Mouse (Mus musculus): ENCODE data around the gene Dhcr24. TPM values are rescaled to one million over a fixed set of nuclear protein-coding genes. Genes with fewer than 3 reads are reported as not detected.

The Dhcr24 gene
- polyA plus RNA-seq, 1 experiment: 205 TPM

- peak overlapping the region; percentile 92 for H3K27ac ChIP-seq (ENCODE audit: insufficient read depth, low read depth, low read length)
- WGBS: 4% methylated on average over 20 of the region's 20 CpGs
- H3K27me3 ChIP-seq (ENCODE audit: control insufficient read depth, insufficient read depth, low read length): no peaks in the 10 kb centered on the region
- peak overlapping the region; percentile 74 for H3K4me3 ChIP-seq (ENCODE audit: low read depth, low read length)
- H3K36me3 ChIP-seq (ENCODE audit: control insufficient read depth, insufficient read depth, low read length): peaks cover 13% of the 10 kb centered on the region
- TF ChIP-seq CTCF (IDR thresholded peaks at IDR 0.05; ENCODE audit: extremely low read depth, insufficient read length, insufficient replicate concordance, low read depth, low read length): no peak
- no peak for TF ChIP-seq POLR2A (IDR thresholded peaks at IDR 0.05; ENCODE audit: low read depth, low read length)
- H3K4me1 ChIP-seq (ENCODE audit: control insufficient read depth, insufficient read depth, insufficient read length, low read length): peaks cover 18% of the 10 kb centered on the region
Observed at GRCm38 (mm10) chr4:106560213-106560845, 509 bp upstream of the Dhcr24 start.

- H3K36me3 ChIP-seq (ENCODE audit: control insufficient read depth, insufficient read depth, low read length): peaks cover 25% of the 10 kb centered on the region
- TF ChIP-seq CTCF (IDR thresholded peaks at IDR 0.05; ENCODE audit: extremely low read depth, insufficient read length, insufficient replicate concordance, low read depth, low read length) (no peak), POLR2A (IDR thresholded peaks at IDR 0.05; ENCODE audit: low read depth, low read length) (no peak)
- peak overlapping the region; percentile 66; the same call in 1 of the 2 replicates for H3K27ac ChIP-seq (ENCODE audit: insufficient read depth, low read depth, low read length)
- H3K4me3 ChIP-seq (ENCODE audit: low read depth, low read length): peak overlapping the region; percentile 74
- 5% methylated on average over 6 of the region's 6 CpGs for WGBS
- no peaks in the 10 kb centered on the region for H3K27me3 ChIP-seq (ENCODE audit: control insufficient read depth, insufficient read depth, low read length)
- H3K4me1 ChIP-seq (ENCODE audit: control insufficient read depth, insufficient read depth, insufficient read length, low read length): peaks cover 18% of the 10 kb centered on the region
Observed at GRCm38 (mm10) chr4:106562006-106562405, 1.2 kb downstream of the Dhcr24 start.

- no peak for TF ChIP-seq CTCF (IDR thresholded peaks at IDR 0.05; ENCODE audit: extremely low read depth, insufficient read length, insufficient replicate concordance, low read depth, low read length)
- no peak for TF ChIP-seq POLR2A (IDR thresholded peaks at IDR 0.05; ENCODE audit: low read depth, low read length)
- Histone ChIP-seq H3K27me3 (ENCODE audit: control insufficient read depth, insufficient read depth, low read length) (no peaks in the 10 kb centered on the region), H3K4me3 (ENCODE audit: low read depth, low read length) (peak overlapping the region; percentile 74), H3K36me3 (ENCODE audit: control insufficient read depth, insufficient read depth, low read length) (peaks cover 33% of the 10 kb centered on the region), H3K27ac (ENCODE audit: insufficient read depth, low read depth, low read length) (no peak overlapping the region), H3K4me1 (ENCODE audit: control insufficient read depth, insufficient read depth, insufficient read length, low read length) (peaks cover 18% of the 10 kb centered on the region)
- 66% methylated on average over 9 of the region's 9 CpGs for WGBS
Observed at GRCm38 (mm10) chr4:106562837-106563790, 2.3 kb downstream of the Dhcr24 start.

- Histone ChIP-seq H3K4me1 (ENCODE audit: control insufficient read depth, insufficient read depth, insufficient read length, low read length) (peaks cover 15% of the 10 kb centered on the region), H3K4me3 (ENCODE audit: low read depth, low read length) (no peak overlapping the region), H3K27ac (ENCODE audit: insufficient read depth, low read depth, low read length) (no peak overlapping the region), H3K27me3 (ENCODE audit: control insufficient read depth, insufficient read depth, low read length) (no peaks in the 10 kb centered on the region), H3K36me3 (ENCODE audit: control insufficient read depth, insufficient read depth, low read length) (peaks cover 35% of the 10 kb centered on the region)
- 89% methylated on average over 11 of the region's 11 CpGs for WGBS
- TF ChIP-seq CTCF (IDR thresholded peaks at IDR 0.05; ENCODE audit: extremely low read depth, insufficient read length, insufficient replicate concordance, low read depth, low read length): no peak
- TF ChIP-seq POLR2A (IDR thresholded peaks at IDR 0.05; ENCODE audit: low read depth, low read length): no peak
Observed at GRCm38 (mm10) chr4:106564161-106564560, 3.3 kb downstream of the Dhcr24 start.

GRCm38 (mm10) chr4:106569680-106570079 is 8.8 kb downstream of the Dhcr24 start:
- Histone ChIP-seq H3K4me3 (ENCODE audit: low read depth, low read length) (no peak overlapping the region), H3K4me1 (ENCODE audit: control insufficient read depth, insufficient read depth, insufficient read length, low read length) (no peaks in the 10 kb centered on the region), H3K36me3 (ENCODE audit: control insufficient read depth, insufficient read depth, low read length) (peaks cover 65% of the 10 kb centered on the region), H3K27me3 (ENCODE audit: control insufficient read depth, insufficient read depth, low read length) (no peaks in the 10 kb centered on the region), H3K27ac (ENCODE audit: insufficient read depth, low read depth, low read length) (no peak overlapping the region)
- 96% methylated on average over 4 of the region's 4 CpGs for WGBS
- TF ChIP-seq POLR2A (IDR thresholded peaks at IDR 0.05; ENCODE audit: low read depth, low read length) (no peak), CTCF (IDR thresholded peaks at IDR 0.05; ENCODE audit: extremely low read depth, insufficient read length, insufficient replicate concordance, low read depth, low read length) (no peak)

- peaks cover 60% of the 10 kb centered on the region for H3K36me3 ChIP-seq (ENCODE audit: control insufficient read depth, insufficient read depth, low read length)
Observed at GRCm38 (mm10) chr4:106571081-106571724, 10.4 kb downstream of the Dhcr24 start.

More at GRCm38 (mm10) chr4:106571081-106571724, 10.4 kb downstream of the Dhcr24 start:
- Histone ChIP-seq H3K4me1 (ENCODE audit: control insufficient read depth, insufficient read depth, insufficient read length, low read length) (no peaks in the 10 kb centered on the region), H3K27me3 (ENCODE audit: control insufficient read depth, insufficient read depth, low read length) (no peaks in the 10 kb centered on the region), H3K27ac (ENCODE audit: insufficient read depth, low read depth, low read length) (no peak overlapping the region), H3K4me3 (ENCODE audit: low read depth, low read length) (no peak overlapping the region)
- TF ChIP-seq CTCF (IDR thresholded peaks at IDR 0.05; ENCODE audit: extremely low read depth, insufficient read length, insufficient replicate concordance, low read depth, low read length) (no peak), POLR2A (IDR thresholded peaks at IDR 0.05; ENCODE audit: low read depth, low read length) (no peak)
- WGBS: 85% methylated on average over 11 of the region's 11 CpGs

Measured in small intestine, adult 2 months (tissue).